Mouse (Mus musculus): ENCODE results near the gene Ccdc113. TPM values are rescaled to one million over a fixed set of nuclear protein-coding genes. Genes with fewer than 3 reads are reported as not detected.

The Ccdc113 gene
- not detected for polyA plus RNA-seq (2012; fragmentation: generic; extraction: Trizol)
- long read RNA-seq, experiment 1, result 0 reads
- long read RNA-seq, experiment 2, result 0 reads

DNA sequence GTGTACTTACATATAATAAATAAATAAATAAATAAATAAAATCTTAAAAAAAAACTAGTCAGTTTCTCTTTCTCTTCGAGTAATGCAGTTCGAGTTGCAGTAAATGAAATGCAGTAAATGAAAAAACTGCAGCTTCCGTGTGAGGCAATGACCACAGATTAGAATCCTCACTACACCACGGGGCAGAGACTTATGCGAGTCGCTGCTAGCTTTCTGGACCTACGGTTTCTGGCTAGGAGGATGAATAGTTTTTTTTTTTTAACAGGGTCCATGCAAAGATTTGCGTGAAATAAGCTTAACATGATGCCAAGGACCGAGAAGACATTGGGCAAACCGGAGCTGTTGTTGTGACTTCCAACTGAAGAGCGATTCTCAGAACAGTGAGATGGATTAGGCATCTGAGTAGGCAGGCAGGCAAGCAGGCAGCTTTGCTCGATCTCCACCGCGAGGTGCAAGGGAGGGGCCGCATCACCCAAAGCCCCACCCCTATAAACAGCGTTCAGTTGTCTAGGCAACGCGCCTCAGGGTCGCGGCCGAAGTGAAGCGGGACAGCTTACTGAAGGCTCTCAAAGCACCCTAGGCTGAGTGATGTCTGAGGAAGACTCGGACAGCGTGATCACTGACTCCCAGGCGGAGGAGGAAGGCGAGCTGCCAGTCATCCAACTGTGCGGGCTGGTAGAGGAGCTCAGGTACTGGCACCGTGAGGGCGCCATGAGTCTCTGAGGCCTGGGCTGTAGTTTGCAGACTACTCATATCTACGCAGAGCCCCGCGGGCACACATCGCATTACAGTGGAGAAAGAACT, at the start of gene Ccdc113:
Gene Ccdc113, plus strand, starts transcription at position 502 of the 804 bp plus-strand sequence.
- Histone ChIP-seq H3K79me2 (ENCODE audit: control insufficient read depth, insufficient read depth) (no peaks in the 10 kb centered on the region), H3ac (ENCODE audit: control insufficient read depth, insufficient read length, low read depth) (no peak within 1 kb of the TSS), H3K79me3 (ENCODE audit: low read depth) (no peaks in the 10 kb centered on the region), H3K36me3 (ENCODE audit: control insufficient read depth, insufficient read depth) (no peaks in the 10 kb centered on the region), H3K4me3 (ENCODE audit: insufficient read depth, poor library complexity, severe bottlenecking) (no peak within 1 kb of the TSS), H3K27me3 (ENCODE audit: control insufficient read depth, insufficient read depth, insufficient read length) (peaks cover 12% of the 10 kb centered on the region)
- TF ChIP-seq MYOD1 (IDR thresholded peaks at IDR 0.05; ENCODE audit: control insufficient read depth, insufficient read length, low read depth), result no peak
- no peak for TF ChIP-seq FOSL1 (IDR thresholded peaks at IDR 0.05; ENCODE audit: insufficient read depth, low read length, poor library complexity, severe bottlenecking)
- TF ChIP-seq MYOG (IDR thresholded peaks at IDR 0.05; ENCODE audit: control insufficient read depth, extremely low read depth, insufficient read length), result no peak
- no peak for TF ChIP-seq CEBPB (IDR thresholded peaks at IDR 0.05; ENCODE audit: low read depth)
- TF ChIP-seq MAX (IDR thresholded peaks at IDR 0.05), result no peak
- TF ChIP-seq CTCF (IDR thresholded peaks at IDR 0.05; ENCODE audit: control insufficient read depth, insufficient read depth, insufficient read length), result no peak
- no peak for TF ChIP-seq USF1 (IDR thresholded peaks at IDR 0.05; ENCODE audit: low read depth)

GRCm38 (mm10) chr8:95487800-95488697, 45.8 kb upstream of the Ccdc113 start:
- peaks cover 3% of the 10 kb centered on the region for H3K27me3 ChIP-seq (ENCODE audit: control insufficient read depth, insufficient read depth, insufficient read length)
- H3ac ChIP-seq (ENCODE audit: control insufficient read depth, insufficient read length, low read depth), result peak overlapping the region; percentile 88
- TF ChIP-seq MYOD1 (IDR thresholded peaks at IDR 0.05; ENCODE audit: control insufficient read depth, insufficient read length, low read depth) (no peak), CEBPB (IDR thresholded peaks at IDR 0.05; ENCODE audit: low read depth) (no peak), MYOG (IDR thresholded peaks at IDR 0.05; ENCODE audit: control insufficient read depth, extremely low read depth, insufficient read length) (no peak), MAX (IDR thresholded peaks at IDR 0.05) (no peak), CTCF (IDR thresholded peaks at IDR 0.05; ENCODE audit: control insufficient read depth, insufficient read depth, insufficient read length) (no peak), USF1 (IDR thresholded peaks at IDR 0.05; ENCODE audit: low read depth) (no peak), FOSL1 (IDR thresholded peaks at IDR 0.05; ENCODE audit: insufficient read depth, low read length, poor library complexity, severe bottlenecking) (no peak)

GRCm38 (mm10) chr8:95488698-95489332, 45.1 kb upstream of the Ccdc113 start:
- Histone ChIP-seq H3K36me3 (ENCODE audit: control insufficient read depth, insufficient read depth) (peaks cover 37% of the 10 kb centered on the region), H3K4me3 (ENCODE audit: insufficient read depth, poor library complexity, severe bottlenecking) (peak overlapping the region; percentile 66), H3ac (ENCODE audit: control insufficient read depth, insufficient read length, low read depth) (peak overlapping the region; percentile 88)

More at GRCm38 (mm10) chr8:95487800-95488697, 45.8 kb upstream of the Ccdc113 start:
- peak overlapping the region; percentile 66 for H3K4me3 ChIP-seq (ENCODE audit: insufficient read depth, poor library complexity, severe bottlenecking)
- peaks cover 55% of the 10 kb centered on the region for H3K79me2 ChIP-seq (ENCODE audit: control insufficient read depth, insufficient read depth)
- H3K36me3 ChIP-seq (ENCODE audit: control insufficient read depth, insufficient read depth), result peaks cover 45% of the 10 kb centered on the region
- peaks cover 37% of the 10 kb centered on the region for H3K79me3 ChIP-seq (ENCODE audit: low read depth)

DNA sequence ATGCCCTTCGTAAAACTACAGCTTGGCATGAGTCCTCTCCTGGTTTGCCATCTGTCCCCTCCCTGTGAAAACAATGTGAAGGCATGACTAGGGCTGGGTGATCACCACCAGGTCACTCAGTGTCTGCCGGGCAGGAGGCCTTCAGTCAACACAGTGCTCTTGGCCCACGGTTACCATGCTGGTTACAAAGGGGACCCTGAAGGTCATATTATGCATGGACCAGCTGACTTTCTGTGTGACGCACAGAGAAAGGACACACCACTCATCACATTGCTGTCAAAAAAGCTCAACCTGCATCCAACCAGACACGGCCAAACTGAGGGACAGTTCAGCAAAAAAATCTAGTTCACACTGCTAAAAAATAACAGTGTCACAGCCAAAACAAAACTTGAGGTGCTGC, 43.9 kb upstream of the Ccdc113 start, which contains the start of gene Csnk2a2:
Gene Csnk2a2, minus strand, starts transcription at position 34 of the 400 bp plus-strand sequence.
- Histone ChIP-seq H3K4me3 (ENCODE audit: insufficient read depth, poor library complexity, severe bottlenecking) (peak within 1 kb of the TSS; percentile 66), H3K27me3 (ENCODE audit: control insufficient read depth, insufficient read depth, insufficient read length) (peaks cover 8% of the 10 kb centered on the region), H3K79me2 (ENCODE audit: control insufficient read depth, insufficient read depth) (peaks cover 35% of the 10 kb centered on the region), H3K36me3 (ENCODE audit: control insufficient read depth, insufficient read depth) (peaks cover 25% of the 10 kb centered on the region), H3K79me3 (ENCODE audit: low read depth) (peaks cover 21% of the 10 kb centered on the region), H3ac (ENCODE audit: control insufficient read depth, insufficient read length, low read depth) (peak within 1 kb of the TSS; percentile 59)
- no peak for TF ChIP-seq USF1 (IDR thresholded peaks at IDR 0.05; ENCODE audit: low read depth)
- no peak for TF ChIP-seq CTCF (IDR thresholded peaks at IDR 0.05; ENCODE audit: control insufficient read depth, insufficient read depth, insufficient read length)
- no peak for TF ChIP-seq MYOD1 (IDR thresholded peaks at IDR 0.05; ENCODE audit: control insufficient read depth, insufficient read length, low read depth)
- no peak for TF ChIP-seq FOSL1 (IDR thresholded peaks at IDR 0.05; ENCODE audit: insufficient read depth, low read length, poor library complexity, severe bottlenecking)
- TF ChIP-seq MYOG (IDR thresholded peaks at IDR 0.05; ENCODE audit: control insufficient read depth, extremely low read depth, insufficient read length), result no peak
- no peak for TF ChIP-seq CEBPB (IDR thresholded peaks at IDR 0.05; ENCODE audit: low read depth)
- TF ChIP-seq MAX (IDR thresholded peaks at IDR 0.05), result no peak

More at GRCm38 (mm10) chr8:95488698-95489332, 45.1 kb upstream of the Ccdc113 start:
- peaks cover 3% of the 10 kb centered on the region for H3K27me3 ChIP-seq (ENCODE audit: control insufficient read depth, insufficient read depth, insufficient read length)
- H3K79me2 ChIP-seq (ENCODE audit: control insufficient read depth, insufficient read depth), result peaks cover 47% of the 10 kb centered on the region
- H3K79me3 ChIP-seq (ENCODE audit: low read depth), result peaks cover 33% of the 10 kb centered on the region
- TF ChIP-seq MAX (IDR thresholded peaks at IDR 0.05), result no peak
- no peak for TF ChIP-seq MYOD1 (IDR thresholded peaks at IDR 0.05; ENCODE audit: control insufficient read depth, insufficient read length, low read depth)
- no peak for TF ChIP-seq MYOG (IDR thresholded peaks at IDR 0.05; ENCODE audit: control insufficient read depth, extremely low read depth, insufficient read length)
- no peak for TF ChIP-seq FOSL1 (IDR thresholded peaks at IDR 0.05; ENCODE audit: insufficient read depth, low read length, poor library complexity, severe bottlenecking)
- no peak for TF ChIP-seq CEBPB (IDR thresholded peaks at IDR 0.05; ENCODE audit: low read depth)
- TF ChIP-seq CTCF (IDR thresholded peaks at IDR 0.05; ENCODE audit: control insufficient read depth, insufficient read depth, insufficient read length), result peak; percentile 96

Measured in C2C12 (cell line).